Mouse (Mus musculus): ENCODE measurements at regions not wholly inside any gene's neighbourhood (a gene's known extent, or its start where the extent isn't known, plus 50 kb on each side); places are given as distances from the start of the nearest gene placed in this dataset.

DNA sequence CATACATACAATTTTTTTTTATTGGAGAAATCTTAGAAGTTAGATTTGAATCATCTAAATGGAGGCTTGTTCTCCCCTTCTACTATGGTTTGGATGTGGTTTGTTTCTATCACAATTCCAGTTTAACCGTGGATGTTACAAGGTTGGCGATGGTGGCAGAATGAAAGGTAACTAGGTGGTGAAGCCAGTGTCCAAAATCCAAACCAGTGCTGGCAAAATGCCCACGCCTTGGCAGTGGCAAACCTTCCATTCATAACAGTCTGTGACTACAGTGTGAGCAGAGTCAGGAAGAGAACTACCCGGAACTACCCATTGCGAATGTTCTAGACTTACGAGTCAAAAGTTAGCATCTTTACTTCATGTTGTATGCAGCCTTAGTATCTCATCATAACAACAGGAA is 163.6 kb upstream of the Ccdc122 start:
- H3K9ac ChIP-seq (ENCODE audit: low read depth, poor library complexity, severe bottlenecking) = no peak overlapping the region
- H3K36me3 ChIP-seq (ENCODE audit: control insufficient read depth, insufficient read depth, low read length, poor library complexity, severe bottlenecking) = no peaks in the 10 kb centered on the region
- no peaks in the 10 kb centered on the region for H3K4me1 ChIP-seq (ENCODE audit: control insufficient read depth, insufficient read depth, low read length)
- H3K9me3 ChIP-seq (replicated peaks; ENCODE audit: control insufficient read depth, insufficient read depth, low read length, poor library complexity, severe bottlenecking) = no peaks in the 10 kb centered on the region
- TF ChIP-seq EP300 (IDR thresholded peaks at IDR 0.05; ENCODE audit: insufficient read depth, low read depth, low read length) (no peak), POLR2A (IDR thresholded peaks at IDR 0.05; ENCODE audit: insufficient read depth, low read length) (no peak), CTCF (IDR thresholded peaks at IDR 0.05; ENCODE audit: low read depth, low read length) (no peak)
- H3K4me3 ChIP-seq (ENCODE audit: low read depth, low read length) = no peak overlapping the region
- H3K27ac ChIP-seq (ENCODE audit: insufficient read depth, low read length) = no peak overlapping the region
- no peaks in the 10 kb centered on the region for H3K27me3 ChIP-seq (ENCODE audit: control insufficient read depth, insufficient read depth, low read length, poor library complexity, severe bottlenecking)

DNA sequence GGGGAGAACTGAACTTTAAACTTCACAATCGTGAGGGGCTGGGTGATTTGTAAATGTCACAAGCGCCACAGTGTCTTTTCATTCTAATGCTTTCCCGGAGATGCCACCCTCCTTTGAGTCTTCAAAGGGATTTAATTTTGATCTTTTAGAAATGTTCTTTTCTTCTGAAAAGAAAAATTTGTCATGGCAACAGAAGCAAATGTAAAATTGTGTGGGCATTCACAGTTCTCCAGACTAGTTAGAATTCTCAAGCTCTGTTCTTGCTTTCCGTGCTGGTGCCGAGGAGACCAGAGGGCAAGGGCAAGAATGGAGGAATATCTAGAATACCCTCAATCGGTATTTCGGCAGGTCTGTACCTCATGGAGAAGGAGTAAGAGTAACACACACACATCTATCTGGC is 164.1 kb upstream of the Ccdc122 start:
- Histone ChIP-seq H3K27ac (ENCODE audit: insufficient read depth, low read length) (no peak overlapping the region), H3K9me3 (replicated peaks; ENCODE audit: control insufficient read depth, insufficient read depth, low read length, poor library complexity, severe bottlenecking) (no peaks in the 10 kb centered on the region), H3K4me3 (ENCODE audit: low read depth, low read length) (no peak overlapping the region), H3K4me1 (ENCODE audit: control insufficient read depth, insufficient read depth, low read length) (no peaks in the 10 kb centered on the region), H3K27me3 (ENCODE audit: control insufficient read depth, insufficient read depth, low read length, poor library complexity, severe bottlenecking) (no peaks in the 10 kb centered on the region), H3K36me3 (ENCODE audit: control insufficient read depth, insufficient read depth, low read length, poor library complexity, severe bottlenecking) (no peaks in the 10 kb centered on the region), H3K9ac (ENCODE audit: low read depth, poor library complexity, severe bottlenecking) (no peak overlapping the region)
- no peak for TF ChIP-seq CTCF (IDR thresholded peaks at IDR 0.05; ENCODE audit: low read depth, low read length)
- no peak for TF ChIP-seq POLR2A (IDR thresholded peaks at IDR 0.05; ENCODE audit: insufficient read depth, low read length)
- TF ChIP-seq EP300 (IDR thresholded peaks at IDR 0.05; ENCODE audit: insufficient read depth, low read depth, low read length) = no peak

DNA sequence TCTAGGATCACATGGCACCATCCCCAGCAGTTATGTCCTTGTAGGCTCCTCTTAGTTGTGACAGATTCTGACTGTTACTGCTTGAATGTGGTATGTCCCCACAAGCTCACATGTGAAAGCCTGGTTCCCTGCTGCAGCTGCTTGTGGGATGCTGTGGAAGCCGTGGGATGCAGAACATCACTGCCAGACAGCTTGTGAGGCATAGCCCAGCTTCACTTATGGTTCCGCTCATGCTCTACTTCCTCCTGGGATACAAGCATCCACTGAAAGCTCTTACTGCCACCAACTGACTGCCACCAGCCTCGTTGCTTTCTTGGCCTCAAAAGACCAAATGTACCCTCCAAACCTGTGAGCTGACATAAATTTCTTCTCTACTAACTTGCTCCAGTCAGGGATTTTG is 167.7 kb upstream of the Ccdc122 start:
- no peak overlapping the region for H3K9ac ChIP-seq (ENCODE audit: low read depth, poor library complexity, severe bottlenecking)
- no peak for TF ChIP-seq EP300 (IDR thresholded peaks at IDR 0.05; ENCODE audit: insufficient read depth, low read depth, low read length)
- TF ChIP-seq POLR2A (IDR thresholded peaks at IDR 0.05; ENCODE audit: insufficient read depth, low read length) = no peak
- no peak for TF ChIP-seq CTCF (IDR thresholded peaks at IDR 0.05; ENCODE audit: low read depth, low read length)
- no peak overlapping the region for H3K4me3 ChIP-seq (ENCODE audit: low read depth, low read length)
- H3K27me3 ChIP-seq (ENCODE audit: control insufficient read depth, insufficient read depth, low read length, poor library complexity, severe bottlenecking) = no peaks in the 10 kb centered on the region
- H3K27ac ChIP-seq (ENCODE audit: insufficient read depth, low read length) = no peak overlapping the region
- no peaks in the 10 kb centered on the region for H3K9me3 ChIP-seq (replicated peaks; ENCODE audit: control insufficient read depth, insufficient read depth, low read length, poor library complexity, severe bottlenecking)
- no peaks in the 10 kb centered on the region for H3K36me3 ChIP-seq (ENCODE audit: control insufficient read depth, insufficient read depth, low read length, poor library complexity, severe bottlenecking)
- H3K4me1 ChIP-seq (ENCODE audit: control insufficient read depth, insufficient read depth, low read length) = no peaks in the 10 kb centered on the region

DNA sequence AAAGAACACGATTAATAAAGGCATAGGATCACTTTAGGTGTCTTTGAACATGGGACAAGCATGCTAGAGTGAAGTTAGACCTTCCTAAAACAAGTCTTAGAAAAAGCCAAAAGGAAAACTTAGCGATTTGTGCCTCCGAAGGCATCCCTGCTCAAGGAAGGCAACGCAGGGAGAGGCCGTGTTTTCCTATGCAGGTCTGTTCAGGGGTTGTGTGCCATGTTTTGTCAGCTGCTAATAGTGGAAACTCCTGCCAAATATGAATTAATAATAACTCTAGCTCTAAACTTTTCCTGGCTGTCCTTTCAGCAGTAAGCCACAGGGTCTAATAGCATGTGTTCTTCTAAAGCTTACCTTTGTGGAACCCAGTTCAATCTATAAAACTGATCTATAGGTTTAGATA is 168.4 kb upstream of the Ccdc122 start:
- no peak overlapping the region for H3K9ac ChIP-seq (ENCODE audit: low read depth, poor library complexity, severe bottlenecking)
- no peaks in the 10 kb centered on the region for H3K9me3 ChIP-seq (replicated peaks; ENCODE audit: control insufficient read depth, insufficient read depth, low read length, poor library complexity, severe bottlenecking)
- H3K36me3 ChIP-seq (ENCODE audit: control insufficient read depth, insufficient read depth, low read length, poor library complexity, severe bottlenecking) = no peaks in the 10 kb centered on the region
- TF ChIP-seq POLR2A (IDR thresholded peaks at IDR 0.05; ENCODE audit: insufficient read depth, low read length) (no peak), EP300 (IDR thresholded peaks at IDR 0.05; ENCODE audit: insufficient read depth, low read depth, low read length) (no peak), CTCF (IDR thresholded peaks at IDR 0.05; ENCODE audit: low read depth, low read length) (no peak)
- no peaks in the 10 kb centered on the region for H3K27me3 ChIP-seq (ENCODE audit: control insufficient read depth, insufficient read depth, low read length, poor library complexity, severe bottlenecking)
- H3K27ac ChIP-seq (ENCODE audit: insufficient read depth, low read length) = no peak overlapping the region
- no peaks in the 10 kb centered on the region for H3K4me1 ChIP-seq (ENCODE audit: control insufficient read depth, insufficient read depth, low read length)
- no peak overlapping the region for H3K4me3 ChIP-seq (ENCODE audit: low read depth, low read length)

DNA sequence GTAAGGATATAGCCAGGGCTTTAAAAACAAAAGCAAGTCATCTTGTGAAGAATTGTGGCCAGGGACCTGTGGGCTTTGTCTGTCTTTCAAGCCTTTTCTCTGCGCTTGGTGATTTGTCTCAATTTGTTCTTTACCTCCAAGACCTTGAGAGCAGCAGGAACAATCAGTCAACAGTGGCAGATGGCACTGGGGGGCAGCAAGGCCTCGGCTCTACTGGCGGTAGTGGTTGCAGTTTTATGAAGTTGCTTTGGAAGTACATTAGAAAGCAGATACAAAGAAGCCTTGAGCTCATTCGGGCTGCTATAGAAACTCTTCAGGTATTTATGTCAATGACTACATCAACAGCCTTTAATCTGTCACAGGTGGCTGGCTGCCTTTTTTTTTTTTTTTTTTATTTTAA is 171.9 kb upstream of the Ccdc122 start:
- H3K27me3 ChIP-seq (ENCODE audit: control insufficient read depth, insufficient read depth, low read length, poor library complexity, severe bottlenecking) = no peaks in the 10 kb centered on the region
- TF ChIP-seq POLR2A (IDR thresholded peaks at IDR 0.05; ENCODE audit: insufficient read depth, low read length) (no peak), CTCF (IDR thresholded peaks at IDR 0.05; ENCODE audit: low read depth, low read length) (no peak), EP300 (IDR thresholded peaks at IDR 0.05; ENCODE audit: insufficient read depth, low read depth, low read length) (no peak)
- no peak overlapping the region for H3K4me3 ChIP-seq (ENCODE audit: low read depth, low read length)
- no peaks in the 10 kb centered on the region for H3K36me3 ChIP-seq (ENCODE audit: control insufficient read depth, insufficient read depth, low read length, poor library complexity, severe bottlenecking)
- no peaks in the 10 kb centered on the region for H3K9me3 ChIP-seq (replicated peaks; ENCODE audit: control insufficient read depth, insufficient read depth, low read length, poor library complexity, severe bottlenecking)
- H3K9ac ChIP-seq (ENCODE audit: low read depth, poor library complexity, severe bottlenecking) = no peak overlapping the region
- H3K27ac ChIP-seq (ENCODE audit: insufficient read depth, low read length) = no peak overlapping the region
- no peaks in the 10 kb centered on the region for H3K4me1 ChIP-seq (ENCODE audit: control insufficient read depth, insufficient read depth, low read length)

DNA sequence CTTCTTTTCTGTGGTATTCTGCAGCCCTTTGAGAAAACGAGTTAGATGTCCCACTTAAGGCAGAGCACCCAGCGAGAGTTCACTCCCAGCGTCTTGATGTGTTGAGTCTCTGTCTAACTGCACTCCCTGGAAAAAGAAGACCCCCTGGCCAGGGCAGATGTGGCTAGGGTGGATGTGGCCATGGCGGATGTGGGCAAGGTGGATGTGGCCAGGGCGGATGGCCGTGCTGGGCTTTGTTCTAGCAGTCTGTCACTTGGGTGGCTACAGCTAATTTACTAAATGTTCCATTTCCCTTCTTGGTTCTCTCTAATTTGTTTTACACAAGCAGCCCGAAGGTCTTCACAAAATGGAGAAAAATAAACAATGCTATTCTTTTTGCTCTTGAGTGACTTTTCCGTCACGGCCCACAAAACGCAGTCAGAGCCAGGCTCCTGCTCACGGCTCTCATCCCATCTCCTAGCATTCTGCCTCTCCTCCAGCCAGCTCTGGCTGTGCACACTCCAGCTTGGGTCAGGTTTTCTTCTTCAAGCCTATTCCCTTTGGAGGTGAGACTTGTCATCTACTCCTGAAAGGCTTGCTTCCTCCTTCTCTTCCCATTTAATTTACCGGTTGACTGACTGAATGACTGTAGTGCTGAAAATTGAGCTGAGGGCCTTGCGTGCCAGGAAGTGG is 173.4 kb upstream of the Ccdc122 start:
- H3K27me3 ChIP-seq (ENCODE audit: control insufficient read depth, insufficient read depth, low read length, poor library complexity, severe bottlenecking) = no peaks in the 10 kb centered on the region

More for the DNA sequence above, 173.4 kb upstream of the Ccdc122 start:
- no peaks in the 10 kb centered on the region for H3K36me3 ChIP-seq (ENCODE audit: control insufficient read depth, insufficient read depth, low read length, poor library complexity, severe bottlenecking)
- H3K4me3 ChIP-seq (ENCODE audit: low read depth, low read length) = no peak overlapping the region
- no peaks in the 10 kb centered on the region for H3K4me1 ChIP-seq (ENCODE audit: control insufficient read depth, insufficient read depth, low read length)
- H3K9me3 ChIP-seq (replicated peaks; ENCODE audit: control insufficient read depth, insufficient read depth, low read length, poor library complexity, severe bottlenecking) = no peaks in the 10 kb centered on the region
- no peak overlapping the region for H3K9ac ChIP-seq (ENCODE audit: low read depth, poor library complexity, severe bottlenecking)
- TF ChIP-seq POLR2A (IDR thresholded peaks at IDR 0.05; ENCODE audit: insufficient read depth, low read length) (no peak), CTCF (IDR thresholded peaks at IDR 0.05; ENCODE audit: low read depth, low read length) (no peak), EP300 (IDR thresholded peaks at IDR 0.05; ENCODE audit: insufficient read depth, low read depth, low read length) (no peak)
- H3K27ac ChIP-seq (ENCODE audit: insufficient read depth, low read length) = no peak overlapping the region

Data from ES-Bruce4 (cell line).